Mouse (Mus musculus) 416B (cell line): ENCODE results near the gene Rhox3a2.
"Not testable (repeated sequence)": the region's sequence is repeated elsewhere in the genome, so short reads cannot be mapped to it uniquely, and the experiment has no call there.

Experiments
- DNase-seq: peaks from one replicate; pipeline ENCODE4 v3.0.0; 2011; ENCODE audit warnings: low read depth

The Rhox3a2 gene

DNA sequence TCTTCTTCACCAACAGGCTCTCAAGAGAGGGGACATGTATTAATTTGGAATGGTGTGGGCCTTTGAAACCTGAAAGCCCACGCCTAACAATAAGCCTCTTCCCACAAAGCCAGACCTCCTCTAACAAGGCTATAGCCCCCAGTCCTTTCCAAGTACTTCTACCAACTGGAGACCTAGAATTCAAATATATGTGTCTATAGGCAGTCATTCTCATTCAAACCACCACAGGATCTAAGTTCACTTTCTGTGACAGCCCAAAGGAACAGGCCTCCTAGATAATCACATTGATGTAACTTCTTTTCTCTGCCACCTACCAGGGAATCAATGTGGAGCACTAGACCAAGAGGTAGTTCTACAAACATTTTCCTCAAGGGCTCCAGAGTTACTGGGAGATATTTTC, at the start of gene Rhox3a2:
Rhox3a2 (plus strand) TSS at position 301 of the 400 bp plus-strand sequence.
- DNase-seq: not testable (repeated sequence)

DNA sequence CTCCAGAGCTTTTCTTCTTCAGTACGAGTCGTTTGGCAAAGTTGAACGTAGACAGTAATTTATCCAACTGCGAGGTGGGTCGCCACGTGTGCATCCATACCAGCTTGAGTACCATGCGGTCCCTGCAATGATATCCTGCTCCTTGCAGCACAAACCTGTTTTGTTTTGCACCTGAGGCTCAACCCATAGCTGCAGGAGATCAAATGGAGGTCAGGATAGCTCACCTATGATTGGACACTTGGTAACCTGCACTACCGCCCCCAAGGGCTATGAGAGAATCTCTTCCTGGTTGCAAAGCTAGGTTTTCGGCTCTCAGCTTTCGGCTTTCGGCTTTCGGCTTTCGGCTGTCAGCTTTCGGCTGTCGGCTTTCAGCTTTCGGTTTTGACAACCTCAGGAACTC, 10.7 kb downstream of the Rhox3a2 start, which contains the start of gene Rhox4a2:
Rhox4a2 (plus strand) TSS at position 301 of the 400 bp plus-strand sequence.
- not testable (repeated sequence) for DNase-seq

DNA sequence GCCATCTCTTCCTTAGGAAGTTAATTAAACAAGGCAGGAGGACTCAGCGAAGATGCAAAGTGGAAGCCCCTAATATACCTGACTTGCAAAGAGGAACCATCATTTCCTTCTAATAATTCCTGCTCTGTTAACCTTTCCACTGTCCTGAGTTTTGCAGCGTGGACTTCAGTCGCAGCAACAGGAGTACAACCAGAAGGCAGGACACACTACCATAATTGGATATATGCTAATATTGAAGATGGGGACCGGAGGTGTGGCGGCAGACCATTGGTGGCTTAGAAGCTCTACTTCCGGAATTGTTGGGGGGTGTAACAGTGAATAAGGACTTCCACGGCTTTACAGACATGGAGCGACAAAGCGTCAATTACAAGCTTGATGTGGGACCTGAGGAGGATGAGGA, 31.9 kb downstream of the Rhox3a2 start, which contains the start of gene Rhox2b:
Rhox2b (plus strand) TSS at position 301 of the 400 bp plus-strand sequence.
- DNase-seq: not testable (repeated sequence)

DNA sequence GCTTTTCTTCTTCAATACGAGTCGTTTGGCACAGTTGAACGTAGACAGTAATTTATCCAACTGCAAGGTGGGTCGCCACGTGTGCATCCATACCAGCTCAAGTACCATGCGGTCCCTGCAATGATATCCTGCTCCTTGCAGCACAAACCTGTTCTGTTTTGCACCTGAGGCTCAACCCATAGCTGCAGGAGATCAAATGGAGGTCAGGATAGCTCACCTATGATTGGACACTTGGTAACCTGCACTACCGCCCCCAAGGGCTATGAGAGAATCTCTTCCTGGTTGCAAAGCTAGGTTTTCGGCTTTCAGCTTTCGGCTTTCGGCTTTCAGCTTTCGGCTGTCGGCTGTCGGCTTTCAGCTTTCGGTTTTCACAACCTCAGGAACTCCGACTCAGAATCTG, 52.4 kb downstream of the Rhox3a2 start, which contains the start of gene Rhox4b:
Rhox4b (plus strand) TSS at position 301 of the 400 bp plus-strand sequence.
- DNase-seq: not testable (repeated sequence)
